Mouse (Mus musculus) right cerebral cortex, postnatal 14 days (tissue): Measurements from ENCODE around the gene Fgf7.

Experiments
- DNase-seq: peaks from one replicate; pipeline ENCODE4 v3.0.0; 2022

Gene Fgf7

DNA sequence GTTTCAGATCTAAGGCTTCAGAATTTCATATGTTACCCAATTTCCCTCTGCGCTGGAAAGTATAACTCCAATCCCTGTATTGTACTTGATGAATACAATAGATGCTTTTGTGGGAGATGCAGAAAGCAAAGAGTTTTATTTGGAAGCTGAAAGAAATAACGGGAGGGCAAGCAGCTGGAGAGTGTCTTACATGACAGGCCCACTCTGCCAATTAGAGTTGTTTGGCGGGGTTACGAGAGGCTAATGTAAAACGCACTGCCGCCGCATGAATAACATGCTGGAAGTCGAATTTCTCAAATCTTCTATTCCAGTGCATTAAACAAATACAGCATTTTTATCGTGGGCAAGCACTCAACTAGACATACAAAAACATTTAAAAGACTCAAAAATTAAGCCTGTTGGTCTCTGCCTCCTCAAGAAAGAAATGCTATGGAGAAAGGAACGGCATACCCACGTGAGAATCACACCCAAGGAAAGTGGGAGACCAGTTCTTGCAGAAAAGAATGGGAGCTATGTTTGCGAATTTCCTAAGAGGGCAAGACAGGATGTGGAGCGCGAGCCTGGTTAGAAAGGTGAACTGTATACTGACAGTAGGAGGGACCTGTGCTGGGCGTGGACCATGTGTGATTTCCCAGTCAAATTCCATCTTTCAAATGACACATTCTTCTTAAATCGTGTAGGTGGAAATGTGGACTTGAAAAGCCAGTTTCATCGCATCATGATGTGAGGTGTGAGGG, 26.7 kb downstream of the Fgf7 start:
- no peak for DNase-seq

DNA sequence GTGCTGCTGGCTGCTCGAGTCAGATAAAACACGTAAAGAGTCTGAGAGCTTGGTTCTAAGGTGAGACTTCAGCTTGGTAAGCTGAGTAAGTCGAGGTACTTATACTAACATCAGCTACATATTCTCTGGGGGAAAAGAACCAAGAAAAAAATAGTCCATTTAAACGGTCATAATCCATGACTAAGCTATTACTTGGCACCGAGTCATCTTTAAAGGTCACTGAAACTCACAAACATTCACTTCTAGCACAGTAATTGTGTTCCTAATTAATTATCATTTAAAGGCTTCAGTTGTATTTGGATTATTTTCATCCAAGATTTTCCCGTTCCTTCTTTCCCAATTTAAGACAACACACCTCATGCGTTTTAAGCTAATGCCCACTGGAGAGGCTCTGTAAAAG, 28.4 kb downstream of the Fgf7 start:
- DNase-seq, result no peak

DNA sequence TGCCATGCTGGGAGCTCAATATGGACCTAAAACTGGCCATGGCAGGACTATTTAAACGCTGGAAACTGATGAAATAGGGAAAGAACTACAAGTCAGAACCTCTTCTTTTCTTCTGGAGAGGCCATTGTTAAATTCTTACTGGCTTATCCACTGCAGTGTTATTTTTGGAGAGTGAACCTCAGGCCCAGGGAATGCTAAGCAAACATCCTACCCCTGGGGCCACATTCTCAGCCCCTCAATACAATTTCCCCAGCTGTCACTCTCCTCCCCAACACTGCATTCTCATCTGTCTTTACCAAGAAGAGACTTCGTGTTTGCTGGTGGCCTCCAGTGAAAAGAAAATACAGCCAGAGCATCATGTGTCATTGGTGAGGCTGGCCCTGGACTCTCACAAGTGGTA, 30.4 kb downstream of the Fgf7 start:
- no peak for DNase-seq

DNA sequence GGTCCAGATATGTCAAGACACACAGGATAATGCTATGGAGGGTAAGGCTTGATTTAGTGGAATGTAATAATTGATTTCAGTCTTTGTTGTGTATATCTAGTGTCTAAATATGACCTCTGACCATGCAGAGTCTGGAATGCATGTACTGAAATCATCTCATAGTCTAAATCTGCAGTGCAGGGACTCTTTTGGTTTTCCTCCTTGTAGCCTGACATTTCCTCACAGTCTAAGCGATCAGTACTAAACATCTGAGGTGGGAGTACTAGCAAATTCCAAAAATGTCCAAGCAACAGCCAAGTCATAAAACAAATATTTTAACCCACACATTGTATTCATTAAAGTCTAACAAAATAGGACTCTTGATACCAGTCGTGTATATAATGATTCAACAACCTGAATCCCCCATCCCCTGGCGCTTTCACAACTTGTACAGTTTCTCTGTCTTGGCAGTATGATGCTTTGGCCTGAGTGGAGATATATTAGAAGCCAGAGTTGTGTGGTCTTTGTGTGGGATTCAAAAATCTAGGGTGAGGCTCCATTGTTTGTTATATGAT, 30.9 kb downstream of the Fgf7 start:
- no peak for DNase-seq

DNA sequence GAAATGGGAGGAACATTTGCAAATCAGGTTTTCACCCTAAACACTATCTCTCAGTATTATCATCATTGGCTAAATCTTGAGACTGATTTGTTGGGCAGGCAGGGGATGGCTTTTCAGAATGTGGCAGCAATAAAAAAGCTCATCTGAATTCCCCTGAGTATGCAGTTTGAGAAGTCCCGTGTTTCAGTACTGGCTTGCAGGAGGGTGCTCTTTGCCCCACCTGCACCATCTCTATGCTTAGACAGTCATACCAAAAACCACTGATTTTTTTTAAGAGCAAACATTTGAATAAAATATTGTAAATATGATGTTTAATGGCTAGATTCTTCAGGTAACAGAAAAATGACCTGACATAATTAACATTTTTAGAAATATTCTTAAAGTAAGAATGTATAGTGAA, 35.3 kb downstream of the Fgf7 start:
- DNase-seq, result no peak

DNA sequence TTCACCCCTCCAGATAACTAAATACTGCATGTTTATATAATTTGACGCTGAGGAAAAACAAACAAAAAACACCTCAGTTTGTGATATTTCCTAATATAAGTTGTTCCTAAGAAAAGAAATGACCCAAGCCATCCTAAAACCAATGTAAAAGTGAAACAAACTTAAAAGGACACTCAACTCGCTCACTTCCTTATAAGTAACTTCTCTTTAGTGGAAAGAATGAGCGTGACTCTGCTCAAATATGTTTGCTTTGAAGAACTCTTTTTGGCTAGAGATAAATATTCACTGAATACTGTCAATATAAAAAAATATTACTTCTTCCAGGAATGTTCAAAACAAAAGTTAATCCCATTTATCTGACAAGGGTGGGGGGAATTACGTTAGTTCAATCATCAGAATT, 39.3 kb downstream of the Fgf7 start:
- no peak for DNase-seq

DNA sequence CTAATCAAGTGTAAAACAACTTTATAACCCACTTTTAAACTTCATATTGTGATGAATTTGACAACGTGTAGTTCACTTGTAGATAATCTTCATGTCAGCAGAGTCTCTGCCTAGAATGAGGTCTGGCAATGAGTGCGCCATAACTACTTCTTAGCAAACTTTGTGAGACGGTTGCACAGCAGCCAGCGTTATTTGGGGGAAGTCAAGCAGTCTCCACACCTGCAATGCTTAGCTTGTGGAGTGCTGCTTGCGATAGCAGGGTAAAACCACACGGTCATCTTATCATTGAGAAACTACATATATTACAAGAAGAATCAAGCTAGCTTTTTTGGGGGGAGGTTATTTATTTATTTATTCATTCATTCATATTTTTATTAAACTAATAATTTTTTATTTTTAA, 42.0 kb downstream of the Fgf7 start:
- no peak for DNase-seq

DNA sequence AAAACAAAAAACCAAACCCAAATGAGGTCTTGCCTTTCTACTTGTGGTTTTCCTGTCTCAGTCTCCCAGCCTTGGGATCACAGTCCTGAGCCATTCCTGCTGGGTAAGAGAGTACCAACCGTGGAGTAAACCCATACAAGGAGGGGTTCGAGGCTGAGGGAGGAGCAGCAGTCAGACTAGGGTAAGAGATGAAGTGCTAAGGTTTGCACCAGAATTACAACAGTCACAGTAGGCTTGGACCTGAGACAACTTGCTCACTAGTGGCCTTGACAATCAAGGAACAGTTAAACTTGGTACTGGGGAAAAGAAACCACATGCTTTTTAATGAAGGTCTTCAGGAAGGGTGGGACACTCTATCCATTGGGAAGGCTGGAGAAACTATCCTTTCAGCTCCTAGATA, 44.6 kb downstream of the Fgf7 start:
- no peak for DNase-seq

DNA sequence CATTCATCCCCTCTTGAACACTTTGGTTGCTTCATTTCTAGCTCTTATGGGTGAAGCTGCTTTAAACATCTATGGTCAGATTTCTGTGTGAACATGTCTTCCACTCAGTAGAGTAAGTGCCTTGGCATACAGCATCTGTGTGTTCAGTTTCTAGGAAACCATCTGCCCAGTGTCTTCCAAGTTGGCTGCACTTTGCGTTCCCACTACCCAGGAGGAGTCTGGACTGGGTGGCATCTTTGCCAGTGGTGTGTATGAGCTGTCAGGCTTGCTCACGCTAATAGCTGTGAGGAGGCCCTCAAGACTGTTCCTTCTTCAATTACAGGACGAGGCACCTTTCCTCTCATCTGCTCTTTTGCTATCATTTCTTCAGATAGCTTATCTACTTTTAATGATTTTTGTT, 49.9 kb downstream of the Fgf7 start:
- no peak for DNase-seq

DNA sequence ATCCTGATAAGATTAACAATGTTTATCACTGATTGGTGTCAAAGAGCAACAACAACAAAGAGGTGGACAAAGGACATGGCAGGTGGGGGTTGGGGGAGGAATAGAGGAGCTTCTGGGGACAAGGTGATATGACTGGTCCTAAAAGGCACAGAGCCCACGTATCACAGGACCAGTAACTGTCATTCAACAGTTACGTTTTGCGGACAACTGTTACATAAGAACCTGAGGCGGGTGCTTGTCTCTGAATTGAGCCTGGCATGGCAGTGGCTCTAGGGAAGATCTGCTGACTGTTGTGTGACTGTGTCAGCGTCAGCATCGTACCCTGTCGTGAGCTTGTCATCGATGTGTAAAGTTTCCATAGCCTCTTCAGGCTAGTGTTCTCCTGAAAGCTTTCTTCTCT, 51.7 kb downstream of the Fgf7 start:
- no peak for DNase-seq

DNA sequence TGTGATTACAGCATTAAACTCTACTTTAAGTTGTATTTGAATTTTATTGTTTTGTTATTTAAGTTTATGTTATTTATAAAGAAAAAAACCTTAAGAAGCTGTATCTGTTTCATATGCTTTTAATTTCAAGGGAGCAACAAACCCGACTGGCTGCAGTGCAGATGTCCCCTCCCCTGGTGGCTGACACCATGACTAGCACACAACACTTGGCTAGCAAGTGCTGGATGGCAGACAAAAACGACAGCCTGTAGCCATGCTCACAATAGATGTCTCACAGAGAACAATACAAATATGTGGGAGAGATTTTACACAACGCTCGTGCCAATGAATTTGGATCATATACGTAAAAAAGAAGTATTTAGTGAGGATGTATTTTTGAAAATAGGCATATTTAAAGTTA, 56.0 kb downstream of the Fgf7 start:
- no peak for DNase-seq

DNA sequence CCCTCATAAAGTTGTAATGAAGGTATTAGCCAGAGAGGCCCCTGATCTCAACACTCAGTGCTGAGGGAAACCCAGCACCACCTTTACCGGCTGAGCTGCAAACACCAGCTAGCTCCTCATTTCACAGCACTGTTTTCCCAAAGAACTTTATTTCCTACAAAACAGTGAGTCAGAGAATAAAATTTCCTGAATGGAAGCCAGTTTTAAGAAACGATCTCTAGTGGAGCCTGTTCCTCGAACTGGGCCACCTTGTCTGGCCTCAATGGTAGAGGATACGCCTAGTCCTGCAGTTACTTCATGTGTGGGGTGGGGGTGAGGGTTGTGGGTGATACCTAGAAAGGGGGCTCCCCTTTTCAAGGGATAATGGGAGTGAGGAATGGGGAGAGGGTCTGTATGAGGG, 60.2 kb downstream of the Fgf7 start:
- no peak for DNase-seq
